Mouse (Mus musculus): Measurements from ENCODE around the gene Nphs1.

DNA sequence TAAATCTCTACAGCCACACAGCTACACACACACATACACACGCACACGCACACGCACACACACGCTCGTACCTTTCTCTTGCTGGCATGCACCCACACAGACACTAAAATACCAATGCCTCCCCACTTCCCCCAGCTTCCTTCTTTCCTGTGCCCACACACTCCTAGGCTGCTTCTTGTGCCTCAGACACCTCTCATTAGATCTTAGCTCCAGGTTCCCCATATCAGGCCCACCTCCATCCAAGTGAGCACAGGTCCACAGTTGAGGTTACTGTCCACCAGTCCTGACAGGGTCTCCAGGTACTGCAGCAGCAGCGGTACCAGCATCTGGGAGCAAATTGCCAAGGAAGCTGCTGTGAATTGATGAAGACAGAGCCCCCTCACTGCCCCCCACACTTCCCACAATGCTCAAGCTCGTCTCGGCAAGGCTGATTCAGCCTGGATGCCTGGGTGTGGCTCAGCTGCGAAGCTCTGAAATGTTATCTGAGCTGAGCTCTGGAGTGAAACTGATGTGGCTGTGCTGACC lies 73.2 kb downstream of the Nphs1 start:
- TF ChIP-seq GATA1 (IDR thresholded peaks at IDR 0.05; ENCODE audit: borderline replicate concordance, low read length) (no peak), FLI1 (IDR thresholded peaks at IDR 0.05; ENCODE audit: low read length) (no peak)

Data from megakaryocyte, embryonic 14.5 days (primary cell).